Mouse (Mus musculus): ENCODE results near the gene Foxo1.

Foxo1 gene

DNA sequence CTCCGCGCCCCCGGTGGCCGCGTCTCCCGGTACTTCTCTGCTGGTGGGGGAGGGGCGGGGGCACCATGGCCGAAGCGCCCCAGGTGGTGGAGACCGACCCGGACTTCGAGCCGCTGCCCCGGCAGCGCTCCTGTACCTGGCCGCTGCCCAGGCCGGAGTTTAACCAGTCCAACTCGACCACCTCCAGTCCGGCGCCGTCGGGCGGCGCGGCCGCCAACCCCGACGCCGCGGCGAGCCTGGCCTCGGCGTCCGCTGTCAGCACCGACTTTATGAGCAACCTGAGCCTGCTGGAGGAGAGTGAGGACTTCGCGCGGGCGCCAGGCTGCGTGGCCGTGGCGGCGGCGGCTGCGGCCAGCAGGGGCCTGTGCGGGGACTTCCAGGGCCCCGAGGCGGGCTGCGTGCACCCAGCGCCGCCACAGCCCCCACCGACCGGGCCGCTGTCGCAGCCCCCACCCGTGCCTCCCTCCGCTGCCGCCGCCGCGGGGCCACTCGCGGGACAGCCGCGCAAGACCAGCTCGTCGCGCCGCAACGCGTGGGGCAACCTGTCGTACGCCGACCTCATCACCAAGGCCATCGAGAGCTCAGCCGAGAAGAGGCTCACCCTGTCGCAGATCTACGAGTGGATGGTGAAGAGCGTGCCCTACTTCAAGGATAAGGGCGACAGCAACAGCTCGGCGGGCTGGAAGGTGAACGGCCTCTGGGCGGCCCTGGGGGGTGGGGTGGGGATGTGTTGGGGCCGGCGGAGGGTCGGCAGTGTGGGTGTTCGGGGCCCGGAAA lies 789 bp downstream of the Foxo1 start:
- DNase-seq (ENCODE audit: low spot score), result no peak

DNA sequence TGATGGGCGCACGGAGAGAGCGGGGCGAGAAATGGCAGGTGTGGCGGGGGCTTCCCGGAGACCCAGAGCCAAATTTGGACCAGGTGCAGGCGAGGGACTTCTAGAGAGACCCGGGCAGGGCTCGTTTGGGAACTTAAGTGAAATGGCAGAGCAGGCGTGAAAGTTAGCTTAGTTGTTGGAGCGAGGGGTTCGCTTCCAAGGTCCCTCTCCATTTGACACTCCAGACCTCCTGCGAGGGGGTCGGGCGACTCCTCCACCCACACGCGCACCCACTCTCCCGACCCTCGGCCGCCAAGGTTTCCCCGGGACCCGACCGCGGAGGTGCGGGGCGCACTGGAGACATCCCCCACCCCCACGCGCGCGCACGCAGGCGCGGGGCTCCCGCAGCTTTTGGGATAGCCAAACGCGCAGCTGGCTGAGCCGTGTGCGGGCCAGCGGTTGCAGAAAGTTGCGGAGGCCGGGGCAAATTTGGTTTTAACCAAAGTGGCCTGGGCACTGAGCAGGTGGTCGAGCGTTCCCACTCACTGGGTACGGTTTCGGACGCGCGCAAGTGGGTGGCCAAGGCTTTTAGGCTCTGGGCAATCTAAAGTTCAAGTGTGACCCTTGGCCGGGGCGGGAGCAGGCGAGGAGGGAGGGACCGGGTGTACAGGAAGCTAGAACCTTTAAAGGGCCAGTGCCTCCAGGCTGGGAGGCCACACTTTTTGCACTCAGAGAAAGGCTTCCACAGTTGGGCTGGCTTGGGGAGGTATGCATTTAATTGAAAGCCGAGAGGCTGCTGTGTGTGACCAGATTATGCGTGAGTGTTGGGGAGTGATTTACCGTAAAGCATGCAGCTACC lies 1.6 kb downstream of the Foxo1 start:
- peak; percentile 20 for DNase-seq (ENCODE audit: low spot score)

DNA sequence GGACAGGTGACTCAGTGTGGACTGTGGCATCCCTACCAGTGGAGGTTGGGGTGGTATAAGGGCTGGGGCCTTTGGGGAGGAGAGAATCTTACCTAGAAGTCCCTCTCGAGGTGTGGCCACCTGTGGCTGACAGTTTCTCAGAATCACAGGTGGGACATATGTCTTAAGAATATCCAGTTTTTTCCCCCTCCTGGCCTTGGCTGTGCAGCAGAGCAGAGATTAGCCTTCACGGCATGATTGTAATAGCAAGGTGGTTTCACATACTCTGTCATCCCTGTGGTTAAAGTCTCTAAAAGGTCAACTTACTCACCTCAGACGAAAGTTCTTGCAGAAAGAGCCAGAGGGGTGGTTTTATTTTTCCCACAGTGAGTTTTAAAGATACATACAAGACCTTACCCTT lies 2.4 kb downstream of the Foxo1 start:
- DNase-seq (ENCODE audit: low spot score), result no peak

DNA sequence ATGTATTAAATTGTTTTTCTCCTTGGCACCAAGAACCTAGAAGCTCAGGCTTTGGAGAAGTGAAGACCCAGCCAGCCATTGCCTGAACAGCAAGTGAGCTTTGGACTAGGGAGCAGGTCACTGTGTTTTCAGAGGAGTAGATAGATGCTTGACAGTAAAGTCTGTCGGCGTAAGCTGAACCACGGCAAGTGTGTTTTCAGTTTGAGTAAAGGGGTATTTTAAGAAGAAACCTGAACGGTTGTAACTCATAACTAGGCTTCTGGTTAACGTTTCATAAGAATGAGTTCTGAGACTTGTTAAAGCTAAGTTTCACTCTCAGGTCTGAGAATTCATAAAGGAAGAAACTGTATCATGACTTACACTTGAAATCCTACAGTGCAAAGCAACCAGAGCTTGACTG lies 3.2 kb downstream of the Foxo1 start:
- DNase-seq (ENCODE audit: low spot score), result no peak

DNA sequence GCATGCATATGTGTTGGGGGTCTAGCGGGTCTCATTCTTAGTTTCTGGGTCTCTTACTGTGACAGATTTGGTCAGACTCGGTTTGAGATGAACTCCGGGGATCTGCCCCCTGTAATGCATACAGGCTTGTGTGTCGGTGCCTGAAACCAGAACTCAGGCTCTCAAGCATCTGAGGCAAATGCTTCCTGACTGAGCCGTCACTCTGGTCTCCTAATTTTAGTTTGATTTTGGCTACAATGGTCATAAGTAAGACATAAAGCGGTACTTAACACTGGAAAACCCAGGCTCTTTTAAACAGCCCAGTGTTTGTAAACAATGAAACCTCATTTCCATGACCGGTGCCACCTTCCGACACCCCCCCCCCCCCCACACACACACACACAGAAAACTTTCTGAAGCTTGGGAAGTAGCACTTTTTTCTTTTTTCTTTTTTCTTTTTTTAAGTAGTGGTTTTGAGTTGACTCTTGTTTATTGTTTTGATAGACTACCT lies 4.3 kb downstream of the Foxo1 start:
- no peak for DNase-seq (ENCODE audit: low spot score)

DNA sequence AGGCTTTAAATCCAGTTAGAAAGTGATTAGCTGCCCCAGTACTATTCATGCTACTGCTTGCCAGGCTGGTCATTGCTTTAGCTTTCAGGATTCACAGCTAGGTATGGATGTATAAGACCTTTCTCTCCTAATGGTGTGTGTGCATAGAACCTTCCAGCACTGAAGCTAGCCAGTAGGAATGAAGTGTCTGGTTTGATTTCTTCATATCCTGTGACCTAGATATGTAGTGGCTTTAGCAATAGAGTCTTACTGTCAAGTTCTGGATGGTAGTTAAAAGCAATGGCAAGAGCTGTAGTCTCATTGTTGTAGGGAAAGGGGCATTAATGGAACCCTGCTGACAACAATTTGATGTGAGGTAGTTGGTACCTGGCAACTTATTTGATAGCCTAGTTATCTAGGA lies 6.3 kb downstream of the Foxo1 start:
- no peak for DNase-seq (ENCODE audit: low spot score)

DNA sequence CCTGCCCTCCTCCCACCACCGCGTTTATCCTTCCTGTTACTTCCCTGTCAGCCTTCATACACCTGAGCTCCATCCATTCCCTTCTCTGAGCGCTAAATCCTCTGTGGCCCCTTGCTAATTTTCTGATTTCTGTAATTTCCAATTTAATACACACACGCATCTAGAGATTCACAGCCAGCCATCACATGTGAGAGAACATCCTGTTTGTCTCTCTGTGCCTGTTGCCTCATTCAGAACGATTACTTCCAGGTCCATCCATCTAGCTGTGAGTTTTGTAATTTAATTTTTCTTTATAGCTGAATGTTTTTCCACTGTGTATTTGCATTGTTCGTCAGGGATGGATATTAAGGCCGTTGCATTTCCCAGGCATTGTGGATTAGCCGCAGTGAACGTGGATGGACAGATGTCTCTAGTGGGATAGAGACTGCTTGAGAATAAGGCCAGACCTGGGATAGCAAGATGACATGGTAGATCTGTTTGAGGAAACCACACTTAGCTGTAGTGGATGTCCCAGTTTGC lies 7.0 kb downstream of the Foxo1 start:
- DNase-seq (ENCODE audit: low spot score), result no peak

DNA sequence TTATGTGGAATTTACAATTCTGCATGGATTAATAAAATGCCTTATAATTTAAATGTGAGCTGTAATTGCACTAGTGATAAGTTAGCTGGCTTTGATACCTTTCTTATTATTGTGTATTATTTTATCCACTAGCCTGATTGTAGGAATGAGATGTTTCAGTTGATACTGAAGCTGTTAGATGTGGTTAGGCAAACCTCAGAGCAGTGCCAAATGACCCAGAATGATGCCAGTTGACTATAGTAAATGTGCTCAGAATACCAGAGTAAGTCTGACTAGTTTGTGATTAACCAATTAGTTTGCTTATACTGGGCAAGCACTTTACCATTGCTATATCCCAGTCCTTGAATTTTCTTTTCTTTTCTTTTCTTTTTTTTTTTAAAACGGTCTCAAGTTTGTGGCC lies 12.5 kb downstream of the Foxo1 start:
- no peak for DNase-seq (ENCODE audit: low spot score)

DNA sequence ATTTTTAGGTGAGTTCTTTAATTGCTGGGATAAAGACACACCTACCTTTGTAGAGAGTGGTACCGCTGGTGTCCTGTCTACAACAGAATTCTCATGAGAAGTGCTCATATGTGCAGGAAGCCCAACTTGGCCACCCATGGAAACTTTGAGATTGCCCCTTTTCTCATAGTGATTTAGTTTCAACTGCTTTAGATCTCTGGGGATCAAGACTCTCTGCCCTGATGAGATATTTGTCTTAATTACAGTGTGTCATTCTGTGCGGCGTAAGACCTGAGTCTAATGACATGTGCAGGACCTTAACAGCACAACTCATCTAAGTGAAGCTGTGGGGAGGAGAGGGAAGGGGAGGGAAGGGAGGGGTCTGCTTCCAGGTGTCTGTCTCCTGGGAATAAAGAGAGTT lies 13.7 kb downstream of the Foxo1 start:
- no peak for DNase-seq (ENCODE audit: low spot score)

DNA sequence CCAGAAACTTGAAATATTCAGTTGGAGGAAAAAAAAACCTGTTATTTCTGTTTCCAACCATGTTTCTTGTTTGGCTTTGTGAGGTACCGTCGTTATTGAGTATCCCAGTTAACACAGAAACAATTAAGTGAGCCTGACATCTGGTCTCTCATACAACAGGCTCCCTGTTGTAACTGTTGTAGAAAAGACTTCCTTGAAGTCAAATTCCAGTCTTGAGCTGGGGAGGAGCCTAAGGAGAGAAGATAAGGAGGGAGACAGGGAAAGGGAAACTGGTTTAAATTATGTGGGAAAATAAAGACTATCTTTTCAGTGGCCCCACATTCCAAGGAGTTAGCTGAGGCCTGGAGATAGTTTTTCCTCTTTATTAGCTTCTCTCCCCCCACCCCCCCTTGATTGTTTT lies 14.2 kb downstream of the Foxo1 start:
- no peak for DNase-seq (ENCODE audit: low spot score)

DNA sequence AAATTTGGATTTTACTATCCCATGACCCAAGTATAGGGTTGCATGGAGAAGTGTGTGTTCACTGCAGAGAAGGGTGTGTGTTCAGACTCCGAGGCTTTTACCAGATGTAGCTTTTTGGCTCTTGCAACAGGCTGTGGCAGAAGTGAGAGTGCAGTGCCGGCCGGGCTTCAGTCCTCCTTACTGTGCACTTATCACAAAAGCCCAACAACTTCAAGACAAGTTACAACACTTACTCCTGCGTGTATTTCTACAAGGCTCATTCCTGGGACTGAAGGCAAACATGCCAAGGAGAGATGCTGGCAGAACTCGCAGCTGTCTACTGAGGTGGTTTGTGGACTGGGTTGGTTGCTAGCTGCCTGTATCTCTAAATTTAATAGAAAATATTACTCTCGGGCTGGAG lies 15.4 kb downstream of the Foxo1 start:
- no peak for DNase-seq (ENCODE audit: low spot score)

DNA sequence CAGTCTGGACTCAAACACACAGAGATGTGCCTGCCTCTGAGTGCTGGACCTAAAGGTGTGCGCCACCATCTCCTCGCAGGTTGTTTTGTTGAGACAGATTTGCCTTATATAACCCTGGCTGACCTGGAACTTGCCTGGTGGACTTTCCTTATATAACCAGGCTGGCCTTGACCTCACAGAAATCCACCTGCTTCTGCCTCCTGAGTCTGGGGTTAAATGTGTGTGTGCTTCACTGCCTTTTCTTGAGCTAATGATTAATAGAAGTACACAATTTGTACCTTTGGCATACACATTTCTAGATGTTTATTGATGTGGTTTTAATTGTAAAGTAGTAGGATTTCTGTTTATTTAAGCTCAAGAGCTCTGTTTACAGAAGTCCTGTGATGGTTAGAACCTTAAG lies 22.7 kb downstream of the Foxo1 start:
- no peak for DNase-seq (ENCODE audit: low spot score)

DNA sequence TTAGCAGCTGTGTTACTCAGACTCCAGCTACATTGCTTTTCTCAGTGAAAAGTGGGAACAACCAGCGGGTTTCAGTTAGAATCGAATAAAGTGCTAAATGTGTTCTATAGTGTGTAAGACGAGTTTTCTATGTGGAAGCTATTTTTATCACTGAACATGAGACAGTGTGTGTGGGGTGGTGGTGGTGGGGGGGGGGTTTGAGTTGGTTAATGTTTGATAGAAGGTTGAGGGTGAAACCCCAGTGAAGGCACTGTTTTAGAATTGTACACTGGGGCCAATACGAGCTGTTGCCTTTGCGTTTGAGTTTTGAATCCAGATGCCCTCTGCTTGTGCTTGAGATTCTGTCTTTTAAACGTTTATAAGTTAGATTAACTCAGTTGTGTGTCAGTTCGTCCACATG lies 24.4 kb downstream of the Foxo1 start:
- DNase-seq (ENCODE audit: low spot score), result no peak

DNA sequence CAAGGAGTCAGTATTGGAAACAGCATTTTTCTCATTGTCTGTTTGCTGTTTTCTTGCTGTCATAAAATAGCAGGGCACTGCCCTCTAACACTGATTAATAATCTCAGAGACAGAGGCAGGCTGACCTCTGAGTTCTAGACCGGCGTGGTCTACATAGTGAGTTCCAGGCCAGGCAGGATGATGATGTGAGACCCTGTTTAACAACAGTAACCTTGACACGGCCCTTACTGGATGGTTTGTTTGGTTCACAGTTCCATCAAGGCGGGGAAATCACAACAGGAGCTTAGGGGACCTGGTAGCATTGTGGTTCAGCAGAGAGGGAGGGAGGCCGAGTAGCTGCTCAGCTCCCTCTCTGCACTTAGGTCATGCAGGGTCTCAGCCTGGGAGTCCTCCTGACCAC lies 25.8 kb downstream of the Foxo1 start:
- DNase-seq (ENCODE audit: low spot score), result no peak

DNA sequence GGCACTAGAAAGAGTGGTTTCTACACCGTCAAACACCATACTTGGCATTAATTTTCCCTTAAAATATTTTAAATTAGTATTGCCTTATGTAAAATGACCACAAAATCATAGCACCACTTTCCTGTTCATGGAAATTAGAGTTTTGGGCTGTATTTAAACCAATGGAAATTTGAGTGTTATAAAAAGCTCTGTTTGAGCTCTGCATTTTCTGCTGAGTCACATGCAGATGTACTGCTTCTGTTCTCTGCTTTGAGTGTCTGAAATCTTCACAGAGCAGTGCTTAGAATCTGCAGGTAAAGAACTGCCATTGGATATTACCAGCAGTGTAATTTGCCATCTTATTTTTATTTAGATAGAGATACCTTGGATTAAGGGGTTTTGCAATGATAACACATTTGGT lies 27.6 kb downstream of the Foxo1 start:
- no peak for DNase-seq (ENCODE audit: low spot score)

DNA sequence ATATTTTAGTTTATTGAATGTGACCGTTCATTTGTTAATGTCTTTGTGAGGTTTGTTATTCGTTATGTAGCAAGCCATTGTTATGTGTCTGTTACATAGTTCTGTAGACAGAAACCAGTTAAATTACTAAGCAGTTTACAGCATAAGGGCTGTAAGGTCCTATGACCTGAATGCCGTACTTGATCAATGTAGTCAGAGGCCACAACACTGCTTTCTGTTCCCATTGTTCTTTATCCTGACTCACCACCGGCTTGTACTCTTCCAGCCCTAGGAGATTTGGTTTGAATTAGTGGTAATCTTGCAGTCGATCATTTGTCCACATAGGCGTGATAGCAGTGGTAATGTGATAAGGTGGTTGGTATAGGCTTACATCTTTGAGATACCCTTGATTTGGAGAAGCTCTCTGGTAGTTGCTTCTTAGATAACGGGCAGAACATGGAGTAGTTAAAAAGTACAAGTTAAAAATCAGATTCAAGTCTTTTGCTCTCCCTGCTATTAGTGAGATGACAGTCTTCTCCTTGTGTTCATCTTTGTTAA lies 28.2 kb downstream of the Foxo1 start:
- DNase-seq (ENCODE audit: low spot score), result no peak

DNA sequence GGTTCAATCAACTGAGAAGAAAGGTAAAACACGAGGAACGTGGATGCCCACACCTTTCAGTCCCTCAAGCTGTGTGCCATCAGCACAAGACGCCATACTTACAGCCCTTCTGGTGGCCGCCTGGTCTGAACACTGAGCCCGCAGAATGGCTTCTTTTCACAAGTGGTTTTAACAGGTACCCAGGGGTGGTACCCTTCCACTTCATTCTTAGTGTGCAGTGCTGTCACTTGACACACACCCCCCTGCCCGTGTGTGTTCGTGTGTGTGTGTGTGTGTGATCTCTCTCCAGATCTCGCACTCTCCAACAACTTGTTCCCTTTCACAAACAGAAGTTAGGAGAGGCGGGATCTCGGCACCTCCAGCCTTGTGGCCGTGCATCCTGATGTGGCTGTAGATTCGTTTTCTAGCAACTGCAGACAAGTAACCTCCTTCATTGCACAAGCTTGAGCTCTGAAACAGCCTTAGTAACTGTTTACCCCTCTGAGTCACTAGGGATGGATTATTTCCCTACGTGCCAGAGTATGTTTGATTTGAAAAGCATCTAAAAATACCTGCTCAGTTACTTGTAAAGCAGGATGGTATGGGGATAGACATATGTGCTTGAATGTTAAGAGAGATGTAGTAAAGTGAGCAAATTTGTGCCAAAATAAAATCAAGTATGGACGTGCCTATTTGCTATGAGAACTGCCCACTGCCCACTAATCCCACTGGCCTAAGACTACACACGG lies 29.3 kb downstream of the Foxo1 start:
- DNase-seq (ENCODE audit: low spot score), result no peak

DNA sequence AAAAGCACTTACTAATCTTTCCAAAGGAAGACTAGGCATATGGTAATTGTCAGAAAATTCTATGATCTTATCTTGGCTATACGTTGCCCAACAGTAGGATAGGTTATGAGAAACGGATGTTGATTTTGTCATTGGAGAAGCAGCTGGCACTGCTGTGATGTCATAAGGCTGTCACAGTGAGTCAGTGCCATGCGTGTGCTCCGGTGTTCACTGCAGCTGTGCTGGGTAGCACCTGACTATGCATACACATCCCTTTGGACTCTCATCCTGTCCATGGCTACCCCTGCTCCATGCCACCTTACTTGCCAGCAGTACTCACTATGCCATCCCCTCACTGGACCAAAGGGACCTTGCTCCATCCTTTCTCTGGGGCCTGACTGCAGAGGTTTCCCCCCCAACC lies 30.5 kb downstream of the Foxo1 start:
- DNase-seq (ENCODE audit: low spot score), result no peak

DNA sequence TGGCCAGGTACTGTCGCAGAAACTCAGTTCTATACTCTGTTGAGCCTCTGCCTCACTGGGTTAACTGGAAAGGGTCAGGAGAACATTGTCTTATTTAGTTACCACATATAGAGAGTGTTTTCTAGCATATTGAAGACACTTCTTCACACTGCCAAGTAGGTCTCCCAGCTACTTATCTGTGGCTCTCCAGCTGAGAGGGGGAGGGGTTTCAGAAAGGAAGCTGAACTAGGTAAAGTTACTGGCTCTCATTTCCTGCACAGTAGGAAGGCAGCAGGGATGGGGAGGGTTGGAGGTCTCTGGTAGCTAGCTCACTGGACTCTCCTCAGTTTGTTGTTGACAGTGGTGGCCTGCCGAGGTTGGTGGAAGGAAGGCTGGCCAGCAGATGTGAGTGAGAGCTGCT lies 31.2 kb downstream of the Foxo1 start:
- DNase-seq (ENCODE audit: low spot score), result no peak

DNA sequence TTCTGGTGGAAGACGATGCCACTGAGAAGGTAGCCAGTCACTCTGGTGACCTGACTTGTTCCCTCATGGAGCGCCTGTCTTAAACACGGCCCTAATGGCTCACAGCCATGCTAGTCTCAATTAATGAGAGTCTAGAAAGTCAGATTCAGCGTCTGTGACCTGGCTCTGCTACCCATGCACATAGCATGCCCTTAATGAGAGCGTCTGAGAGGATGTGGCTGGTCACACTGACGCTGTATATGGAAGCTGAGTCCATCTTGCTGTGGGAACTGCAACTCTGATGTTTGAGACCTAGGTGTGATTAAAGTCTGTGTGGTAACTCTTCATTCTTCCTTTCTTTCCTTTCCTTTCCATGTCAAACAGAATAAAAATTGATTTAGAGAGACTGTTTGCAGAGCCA lies 32.4 kb downstream of the Foxo1 start:
- no peak for DNase-seq (ENCODE audit: low spot score)

DNA sequence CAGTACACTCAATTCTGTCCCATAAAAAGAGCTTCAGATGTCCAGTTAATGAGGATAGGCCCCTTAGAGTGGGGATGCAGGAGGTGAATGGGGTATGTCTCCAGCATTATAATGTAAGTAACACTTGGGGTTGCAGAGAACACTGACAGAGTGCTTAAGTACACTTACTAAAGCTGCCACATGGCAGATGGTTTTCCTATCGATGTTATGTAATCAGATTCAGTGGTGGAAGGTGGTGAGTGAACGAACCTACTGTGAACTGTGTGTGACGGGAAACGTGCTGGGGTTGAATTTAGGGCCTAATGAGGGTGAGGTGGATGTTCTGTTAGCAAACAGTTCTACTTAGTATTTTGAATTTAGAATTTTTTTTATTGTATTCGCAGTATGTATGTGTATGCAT lies 35.2 kb downstream of the Foxo1 start:
- DNase-seq (ENCODE audit: low spot score), result no peak

DNA sequence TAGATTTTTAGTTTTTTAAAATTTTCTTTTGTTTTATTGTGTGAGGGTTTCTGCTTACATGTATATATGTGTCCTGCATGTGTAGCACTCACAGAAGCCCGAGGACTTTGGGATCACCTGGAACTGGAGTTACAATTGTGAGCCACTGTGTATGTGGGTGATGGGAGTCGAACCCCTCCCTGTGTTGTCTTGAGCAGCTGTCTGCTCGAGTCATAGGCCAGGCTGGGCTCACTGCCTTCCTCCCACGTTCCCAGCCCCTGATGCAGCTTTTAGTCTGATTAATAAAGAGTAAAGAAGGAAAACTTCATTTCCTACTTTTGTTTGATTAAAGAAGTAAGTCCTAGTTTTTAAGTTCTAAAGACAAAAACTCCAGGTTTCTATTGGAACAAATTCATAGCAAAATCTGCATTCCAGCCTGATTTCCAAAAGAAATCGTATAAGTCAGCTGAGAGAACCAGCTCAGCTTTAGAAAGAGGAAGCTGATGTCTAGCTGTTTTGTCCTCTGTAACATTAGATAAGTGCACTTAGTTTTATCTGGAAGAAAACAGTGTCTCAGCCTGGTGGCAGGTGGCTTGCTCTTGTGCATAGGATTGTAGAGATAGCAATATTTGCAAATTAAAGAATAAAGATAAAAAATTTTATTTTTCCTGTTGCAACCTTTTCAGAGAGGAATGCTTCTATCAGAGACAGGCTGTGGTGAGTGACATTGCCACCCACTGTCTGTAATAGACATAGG lies 40.6 kb downstream of the Foxo1 start:
- no peak for DNase-seq (ENCODE audit: low spot score)

Measured in urinary bladder, postnatal 10 days (tissue).